In genomic region chr13:54249007-54249406, GRCm38 (mm10) we compare ENCODE assay signal across 8 mouse cellular contexts. TPM values are rescaled to one million over a fixed set of nuclear protein-coding genes. Genes with fewer than 3 reads are reported as not detected.
DNase-seq lines count a peak whose midpoint lies in the region; ATAC-seq and TF ChIP-seq lines count a peak whose summit lies in the region.

No protein-coding gene starts in this region.

- no peaks in the 10 kb centered on the region for H3K9me3 ChIP-seq in liver, embryonic 11.5 days (ENCODE audit: control insufficient read depth, low read length)
- no peaks in the 10 kb centered on the region for H3K9me3 ChIP-seq in hindbrain, embryonic 12.5 days (replicated peaks)
- H3K9me3 ChIP-seq in lung, embryonic 16.5 days (ENCODE audit: control insufficient read depth, low read length): no peaks in the 10 kb centered on the region

- H3K36me3 ChIP-seq in liver, embryonic 11.5 days (ENCODE audit: control insufficient read depth, insufficient read depth, low read length): no peaks in the 10 kb centered on the region
- no peaks in the 10 kb centered on the region for H3K36me3 ChIP-seq in hindbrain, embryonic 12.5 days
- H3K36me3 ChIP-seq in lung, embryonic 16.5 days (ENCODE audit: control insufficient read depth, insufficient read depth, low read length): no peaks in the 10 kb centered on the region

- TF ChIP-seq CTCF in embryonic fibroblast, embryonic 13.5 days (IDR thresholded peaks at IDR 0.05; ENCODE audit: borderline replicate concordance, insufficient read depth, low read length): no peak

- ATAC-seq in liver, embryonic 11.5 days (replicated peaks; ENCODE audit: low FRiP score): no peak
- no peak for ATAC-seq in hindbrain, embryonic 12.5 days (ENCODE audit: low FRiP score)
- peak; percentile 92 for ATAC-seq in lung, embryonic 16.5 days (ENCODE audit: low read depth)
- ATAC-seq in megakaryocyte progenitor cell, adult 5-6 weeks (replicated peaks; ENCODE audit: poor library complexity): no peak

- no peak overlapping the region for H3K4me3 ChIP-seq in liver, embryonic 11.5 days (ENCODE audit: low read depth, low read length)
- H3K4me3 ChIP-seq in embryonic fibroblast, embryonic 13.5 days (ENCODE audit: insufficient read depth, low read length): no peak overlapping the region
- no peak overlapping the region for H3K4me3 ChIP-seq in hindbrain, embryonic 12.5 days
- no peak overlapping the region for H3K4me3 ChIP-seq in lung, embryonic 16.5 days (ENCODE audit: low read length)

- H3K27ac ChIP-seq in liver, embryonic 11.5 days (ENCODE audit: low read depth, low read length): no peak overlapping the region
- peak overlapping the region; percentile 50 for H3K27ac ChIP-seq in embryonic fibroblast, embryonic 13.5 days (ENCODE audit: insufficient read depth, low read length)
- H3K27ac ChIP-seq in hindbrain, embryonic 12.5 days: 0 out of 2 replicates have a peak overlapping the region, but pooled peaks have one; percentile 35
- H3K27ac ChIP-seq in lung, embryonic 16.5 days (ENCODE audit: low read length): peak overlapping the region; percentile 74

- DNase-seq in liver: peak; percentile 9
- DNase-seq in liver, embryonic 11.5 days (ENCODE audit: low spot score): no peak
- DNase-seq in left cerebral cortex, adult 11 months (ENCODE audit: low spot score): no peak
- no peak for DNase-seq in spleen, adult 18-20 months

- no peak for TF ChIP-seq POLR2A in embryonic fibroblast, embryonic 13.5 days (IDR thresholded peaks at IDR 0.05; ENCODE audit: low read depth, low read length)

- no peak overlapping the region for H3K9ac ChIP-seq in liver, embryonic 11.5 days (ENCODE audit: low read depth, low read length)
- no peak overlapping the region for H3K9ac ChIP-seq in hindbrain, embryonic 12.5 days
- no peak overlapping the region for H3K9ac ChIP-seq in lung, embryonic 16.5 days (ENCODE audit: low read length)

- H3K27me3 ChIP-seq in liver, embryonic 11.5 days (replicated peaks; ENCODE audit: control insufficient read depth, insufficient read depth, low read length): no peaks in the 10 kb centered on the region; the same call in 1 of the 2 replicates
- peaks cover 19% of the 10 kb centered on the region for H3K27me3 ChIP-seq in hindbrain, embryonic 12.5 days
- H3K27me3 ChIP-seq in lung, embryonic 16.5 days (ENCODE audit: control insufficient read depth, insufficient read depth, low read depth, low read length): no peaks in the 10 kb centered on the region

- no peaks in the 10 kb centered on the region; the same call in 1 of the 2 replicates for H3K4me1 ChIP-seq in liver, embryonic 11.5 days (replicated peaks; ENCODE audit: control insufficient read depth, insufficient read depth, low read length)
- H3K4me1 ChIP-seq in embryonic fibroblast, embryonic 13.5 days (ENCODE audit: control insufficient read depth, insufficient read depth, low read length): peaks cover 12% of the 10 kb centered on the region
- H3K4me1 ChIP-seq in hindbrain, embryonic 12.5 days: peaks cover 28% of the 10 kb centered on the region
- peaks cover 16% of the 10 kb centered on the region for H3K4me1 ChIP-seq in lung, embryonic 16.5 days (replicated peaks; ENCODE audit: control insufficient read depth, insufficient read depth, low read length)

- 48% methylated on average over 4 of the region's 4 CpGs for WGBS in liver, embryonic 11.5 days
- WGBS in hindbrain, embryonic 12.5 days: 54% methylated on average over 4 of the region's 4 CpGs
- WGBS in lung, embryonic 16.5 days: 22% methylated on average over 4 of the region's 4 CpGs

- H3K4me2 ChIP-seq in liver, embryonic 11.5 days: no peak overlapping the region
- no peak overlapping the region for H3K4me2 ChIP-seq in hindbrain, embryonic 12.5 days (replicated peaks)
- no peak overlapping the region for H3K4me2 ChIP-seq in lung, embryonic 16.5 days (ENCODE audit: low read depth, low read length)

RNA-seq across cellular contexts. Expression of gene Hrh2, which starts 57.1 kb away (rescaled TPM):
- polyA plus RNA-seq in liver, embryonic 11.5 days (2014; fragmentation: Nextera tagmentation; extraction: Ambion mirVana): 0.21 TPM in 1 of 2 replicates, not detected in the other
- not detected in 2 replicates for polyA plus RNA-seq in embryonic fibroblast, embryonic 13.5 days (2011; ENCODE audit: insufficient read length, low read depth, missing spikeins)
- 0.12 and 0.22 TPM in 2 replicates for polyA plus RNA-seq in hindbrain, embryonic 12.5 days (2016; fragmentation: Nextera tagmentation; extraction: Ambion mirVana)
- 0.04 and 0.08 TPM in 2 replicates for polyA plus RNA-seq in lung, embryonic 16.5 days (2015; fragmentation: Nextera tagmentation; extraction: Ambion mirVana)
- 6.7 and 7.8 TPM in 2 replicates for total RNA-seq in megakaryocyte progenitor cell, adult 5-6 weeks (2015)
- total RNA-seq in megakaryocyte progenitor cell, adult 5-6 weeks (2017): 2.8 and 4.1 TPM in 2 replicates
